Mouse (Mus musculus) embryonic facial prominence, embryonic 11.5 days (tissue): ENCODE results near the gene Litaf. TPM values are rescaled to one million over a fixed set of nuclear protein-coding genes. Genes with fewer than 3 reads are reported as not detected.

Experiments used
- ATAC-seq: fragments of 200-750 bp; cut with Nextera tagmentation; replicated peaks from 2 replicates; pipeline ENCODE4 v1.8.0; 2017; ENCODE audit warnings: low read depth; ENCODE audit not compliant: insufficient number of reproducible peaks, low FRiP score, low TSS enrichment
- DNase-seq: peaks from one replicate; pipeline ENCODE4 v3.0.0-alpha.2; 2015; ENCODE audit warnings: low spot score
- H3K27ac ChIP-seq: fragments of 300-500 bp; sonication (generic); replicated peaks from 2 replicates; pipeline ENCODE4 v1.5.1; 2014; ENCODE audit warnings: mild to moderate bottlenecking, low read depth, low read length, control low read depth
- H3K27me3 ChIP-seq: fragments of 300-500 bp; sonication (generic); 2 replicates; pipeline ENCODE4 v1.6.1; 2014; ENCODE audit warnings: mild to moderate bottlenecking, low read length, moderate library complexity, mixed read lengths; ENCODE audit not compliant: control insufficient read depth, insufficient read depth
- H3K36me3 ChIP-seq: fragments of 300-500 bp; sonication (generic); replicated peaks from 2 replicates; pipeline ENCODE4 v1.6.1; 2014; ENCODE audit warnings: low read depth, mild to moderate bottlenecking, low read length, moderate library complexity, mixed read lengths; ENCODE audit not compliant: control insufficient read depth, insufficient read depth
- H3K4me1 ChIP-seq: fragments of 300-500 bp; sonication (generic); 2 replicates; pipeline ENCODE4 v1.6.1; 2014; ENCODE audit warnings: low read length, mixed read lengths; ENCODE audit not compliant: control insufficient read depth, insufficient read depth
- H3K4me2 ChIP-seq: fragments of 300-500 bp; sonication (generic); 2 replicates; pipeline ENCODE4 v1.6.1; 2014; ENCODE audit warnings: low read depth, mild to moderate bottlenecking, control low read depth, low read length, moderate library complexity
- H3K4me3 ChIP-seq: fragments of 300-500 bp; sonication (generic); 2 replicates; pipeline ENCODE4 v1.5.1; 2014; ENCODE audit warnings: low read depth, low read length, control low read depth
- H3K9ac ChIP-seq: fragments of 300-500 bp; sonication (generic); replicated peaks from 2 replicates; pipeline ENCODE4 v1.6.1; 2014; ENCODE audit warnings: mild to moderate bottlenecking, control low read depth, low read length
- H3K9me3 ChIP-seq: fragments of 300-500 bp; sonication (generic); replicated peaks from 2 replicates; pipeline ENCODE4 v1.6.1; 2016; ENCODE audit warnings: mild to moderate bottlenecking, low read length, inconsistent platforms, mixed read lengths; ENCODE audit not compliant: control insufficient read depth
- WGBS: fragments of 180-500 bp; shearing (Covaris S2); extraction: QIAGEN DNeasy Blood & Tissue Kit; methylation state at CpG from one replicate; pipeline ENCODE4 v1.1.7; 2014; 5-methylcytosine and 5-hydroxymethylcytosine counted together
- polyA plus RNA-seq: library from polyadenylated mRNA; unstranded; fragments of >200 nt; fragmentation: Nextera tagmentation; extraction: Ambion mirVana; gene quantifications from 2 replicates; pipeline ENCODE4 v1.2.1, GENCODE M21; 2014

The Litaf gene
- polyA plus RNA-seq, 1 experiment from 2014 or later = 92.5 TPM

DNA sequence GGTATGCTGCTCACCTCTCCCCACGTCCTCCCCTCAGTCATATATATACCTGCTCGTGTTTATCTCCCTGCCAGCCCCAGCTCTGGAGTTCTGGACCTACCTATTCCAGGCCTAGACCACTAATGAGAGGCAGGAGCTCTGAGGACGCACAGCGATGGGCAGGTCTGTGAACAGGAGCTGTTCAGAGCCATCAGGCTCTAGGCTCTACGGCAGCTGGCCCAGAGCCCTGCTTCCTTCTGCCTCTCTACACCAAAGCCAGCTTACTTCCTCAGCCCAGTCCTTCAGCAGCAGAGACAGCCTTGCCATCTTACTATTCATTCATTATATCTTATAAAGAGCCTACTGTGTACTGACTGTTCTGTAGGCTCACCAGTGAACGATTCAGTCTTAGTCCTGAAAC is 1.2 kb downstream of the Litaf start:
- no peak overlapping the region for H3K9ac ChIP-seq
- H3K4me2 ChIP-seq = no peak overlapping the region
- no peak overlapping the region for H3K27ac ChIP-seq
- H3K4me3 ChIP-seq = no peak overlapping the region
- H3K27me3 ChIP-seq = no peaks in the 10 kb centered on the region
- peaks cover 17% of the 10 kb centered on the region for H3K4me1 ChIP-seq
- H3K9me3 ChIP-seq = no peaks in the 10 kb centered on the region
- 88% methylated on average over 6 of the region's 6 CpGs for WGBS
- H3K36me3 ChIP-seq = no peaks in the 10 kb centered on the region
- DNase-seq = no peak
- ATAC-seq = no peak

DNA sequence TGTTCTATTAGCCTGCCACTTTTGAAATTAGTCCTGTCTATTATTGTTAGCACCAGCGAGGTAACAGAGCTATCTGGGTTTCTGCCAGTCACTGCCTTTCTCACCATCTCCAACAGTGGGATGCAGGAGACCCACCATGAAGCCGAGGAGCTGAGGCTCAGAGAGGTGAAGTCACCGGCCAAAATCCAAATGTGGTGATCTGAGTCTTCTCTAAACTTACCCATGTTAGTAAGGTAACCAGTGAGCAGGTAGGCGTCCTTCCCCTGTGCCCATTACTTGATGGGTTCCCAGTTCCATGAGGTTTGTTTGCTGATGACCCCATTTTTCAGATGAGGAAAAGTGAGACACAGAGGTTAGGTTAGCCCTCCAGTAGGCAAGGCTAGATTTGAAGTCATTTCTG is 1.6 kb downstream of the Litaf start:
- Histone ChIP-seq H3K4me1 (peaks cover 13% of the 10 kb centered on the region), H3K9me3 (no peaks in the 10 kb centered on the region), H3K9ac (no peak overlapping the region), H3K27ac (no peak overlapping the region), H3K4me3 (no peak overlapping the region), H3K27me3 (no peaks in the 10 kb centered on the region), H3K4me2 (no peak overlapping the region), H3K36me3 (no peaks in the 10 kb centered on the region)
- 89% methylated on average over 4 of the region's 4 CpGs for WGBS
- ATAC-seq (no peak), DNase-seq (no peak)

DNA sequence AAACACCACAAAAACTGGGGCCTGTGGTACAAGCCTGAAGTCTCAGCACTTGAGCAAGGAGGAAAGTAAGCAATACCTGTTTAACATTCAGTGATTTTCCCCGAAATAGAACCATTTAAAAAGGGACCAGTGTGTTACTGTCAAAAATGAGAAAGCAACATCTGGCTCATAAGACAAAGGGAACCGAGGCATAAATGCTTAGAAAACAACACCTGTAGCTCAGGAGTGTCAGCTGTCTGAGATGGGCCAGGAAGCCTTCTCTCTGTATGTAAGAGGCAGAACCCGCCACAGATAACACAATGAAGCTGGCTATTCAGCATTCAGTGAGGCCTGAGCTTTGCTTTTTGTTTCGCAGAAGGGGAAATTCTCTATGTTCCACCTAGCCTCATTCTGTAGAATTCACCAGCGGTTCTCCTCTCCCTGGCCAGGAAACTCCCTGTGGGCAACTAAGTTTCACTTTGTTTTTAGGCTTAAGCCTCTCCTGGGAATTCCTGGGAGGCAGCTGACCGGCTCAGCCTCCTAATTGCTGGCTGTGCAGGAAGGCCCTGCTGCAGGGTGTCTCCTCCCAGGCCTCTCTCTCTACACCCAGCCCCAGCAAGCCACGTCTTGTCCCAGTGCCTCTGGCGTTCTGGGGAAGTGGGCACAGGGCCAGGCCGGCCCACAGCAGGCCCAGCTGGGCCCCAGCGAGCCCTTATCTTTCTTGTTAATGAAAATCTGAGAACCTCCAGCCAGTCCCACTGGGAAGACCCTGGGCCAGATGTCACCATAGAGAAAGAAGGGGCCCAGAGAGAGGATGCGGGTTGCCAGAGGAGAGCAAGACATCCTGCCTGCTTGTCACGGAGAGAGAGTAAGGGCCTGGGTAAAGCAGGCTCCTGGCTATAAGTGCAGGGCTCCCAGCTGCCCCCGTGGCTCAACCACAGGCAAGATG is 2.9 kb downstream of the Litaf start:
- Histone ChIP-seq H3K4me2 (no peak overlapping the region), H3K4me3 (no peak overlapping the region), H3K27me3 (no peaks in the 10 kb centered on the region), H3K9ac (peak overlapping the region; percentile 30), H3K27ac (peak overlapping the region; percentile 48), H3K36me3 (no peaks in the 10 kb centered on the region), H3K9me3 (no peaks in the 10 kb centered on the region), H3K4me1 (peaks cover 7% of the 10 kb centered on the region)
- 0 out of 2 replicates have a peak, but pooled peaks have one; percentile 10 for ATAC-seq
- DNase-seq = peak; percentile 46
- WGBS = 26% methylated on average over 13 of the region's 13 CpGs

DNA sequence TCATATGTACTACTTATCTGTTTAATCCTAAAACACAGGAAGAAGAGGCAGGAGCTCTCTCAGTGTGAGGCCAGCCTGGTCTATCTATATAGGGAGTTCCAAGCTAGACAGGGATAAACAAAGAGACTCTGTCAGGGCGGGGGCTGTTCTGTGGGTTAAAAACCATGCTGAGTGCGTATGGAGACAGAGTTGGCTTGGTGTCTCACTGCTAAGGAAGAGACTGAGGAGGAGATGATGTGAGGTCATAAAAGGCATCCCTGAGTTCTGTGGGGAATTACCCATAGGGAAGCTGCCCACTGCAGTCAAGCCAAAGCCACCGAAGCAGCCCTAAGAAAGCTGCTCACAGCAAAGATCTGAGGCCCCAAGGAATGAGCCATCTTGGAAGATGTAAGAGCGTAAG is 5.3 kb downstream of the Litaf start, which contains the start of gene Snn:
Gene Snn (plus strand): TSS at position 301 of the 400 bp plus-strand sequence.
- Histone ChIP-seq H3K9ac (no peak within 1 kb of the TSS), H3K4me3 (no peak within 1 kb of the TSS), H3K36me3 (no peaks in the 10 kb centered on the region), H3K4me2 (no peak within 1 kb of the TSS), H3K27ac (no peak within 1 kb of the TSS), H3K4me1 (peaks cover 3% of the 10 kb centered on the region), H3K9me3 (no peaks in the 10 kb centered on the region), H3K27me3 (no peaks in the 10 kb centered on the region)
- WGBS = 84% methylated on average over 4 of the region's 4 CpGs
- DNase-seq (no peak), ATAC-seq (no peak)

DNA sequence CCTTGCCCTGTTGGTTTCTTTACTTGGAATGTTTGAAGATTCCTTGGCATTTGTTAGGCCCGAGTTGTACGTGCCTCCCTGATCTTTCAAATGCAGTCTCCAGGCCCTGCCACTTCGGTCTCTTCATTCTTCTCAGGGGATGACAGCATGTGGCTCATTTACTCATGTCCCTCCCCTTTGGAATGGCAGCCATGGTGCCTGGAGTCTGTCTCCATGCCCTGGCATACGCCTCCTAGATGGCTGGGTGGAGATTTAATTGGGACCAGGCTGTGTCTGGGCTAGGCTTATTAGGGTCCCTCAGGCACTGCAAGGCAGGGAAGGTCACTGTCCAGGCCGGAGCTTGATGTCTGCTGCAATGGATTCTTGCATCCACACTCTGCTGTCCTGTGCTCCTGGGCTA is 10.0 kb downstream of the Litaf start:
- ATAC-seq (no peak), DNase-seq (no peak)
- H3K9ac ChIP-seq = no peak overlapping the region
- no peak overlapping the region for H3K4me3 ChIP-seq
- 74% methylated on average over 5 of the region's 5 CpGs for WGBS
- H3K36me3 ChIP-seq = no peaks in the 10 kb centered on the region
- no peaks in the 10 kb centered on the region for H3K4me1 ChIP-seq
- no peak overlapping the region for H3K4me2 ChIP-seq
- H3K9me3 ChIP-seq = no peaks in the 10 kb centered on the region
- H3K27me3 ChIP-seq = no peaks in the 10 kb centered on the region
- no peak overlapping the region for H3K27ac ChIP-seq

DNA sequence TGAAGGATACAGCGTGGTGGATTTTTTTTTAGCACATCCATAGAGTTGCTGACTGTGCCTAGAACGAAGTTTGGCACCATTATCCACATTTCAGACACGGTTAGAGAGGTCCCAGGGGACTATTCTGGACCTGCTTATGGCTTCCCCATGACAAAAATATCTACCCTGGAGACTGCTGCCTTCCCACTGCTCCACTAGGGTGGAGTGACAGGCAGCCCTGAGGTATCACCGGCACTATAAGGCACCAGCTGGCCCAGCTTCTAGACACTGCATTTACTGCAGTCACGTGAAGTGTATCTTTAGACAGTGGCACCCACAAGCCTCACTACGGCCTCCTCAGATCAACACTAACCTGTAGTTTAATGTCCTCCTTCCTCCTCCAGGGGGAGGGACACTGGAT is 11.1 kb downstream of the Litaf start:
- H3K9me3 ChIP-seq = no peaks in the 10 kb centered on the region
- no peak for DNase-seq
- H3K36me3 ChIP-seq = no peaks in the 10 kb centered on the region
- no peak overlapping the region for H3K27ac ChIP-seq
- H3K4me1 ChIP-seq = no peaks in the 10 kb centered on the region
- WGBS = 88% methylated on average over 6 of the region's 6 CpGs
- H3K4me3 ChIP-seq = no peak overlapping the region
- no peaks in the 10 kb centered on the region for H3K27me3 ChIP-seq
- H3K9ac ChIP-seq = no peak overlapping the region
- H3K4me2 ChIP-seq = no peak overlapping the region
- no peak for ATAC-seq

DNA sequence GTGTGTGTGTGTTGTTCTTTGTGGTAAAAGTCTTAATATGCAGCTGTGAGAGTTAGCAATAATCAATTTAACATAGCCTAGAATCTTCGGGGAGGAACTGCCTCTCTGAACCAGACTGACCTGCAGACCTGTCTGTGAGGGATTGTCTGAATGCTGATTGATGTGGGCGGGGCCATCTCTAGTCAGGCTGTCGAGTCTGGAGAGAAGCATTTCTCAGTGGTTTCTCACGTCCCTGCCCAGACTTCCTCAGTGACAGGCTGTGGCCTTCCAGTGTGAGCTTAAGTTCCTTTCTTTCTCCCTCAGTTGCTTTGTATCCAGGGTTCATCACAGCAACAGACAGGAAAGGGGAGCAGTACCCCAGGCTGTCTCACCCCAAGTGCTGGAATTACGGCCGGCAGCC is 11.5 kb downstream of the Litaf start:
- 69% methylated on average over 6 of the region's 6 CpGs for WGBS
- no peak overlapping the region for H3K4me3 ChIP-seq
- ATAC-seq = no peak
- H3K4me1 ChIP-seq = no peaks in the 10 kb centered on the region
- no peaks in the 10 kb centered on the region for H3K36me3 ChIP-seq
- H3K27me3 ChIP-seq = no peaks in the 10 kb centered on the region
- H3K9ac ChIP-seq = no peak overlapping the region
- no peak overlapping the region for H3K4me2 ChIP-seq
- no peak overlapping the region for H3K27ac ChIP-seq
- no peak for DNase-seq
- H3K9me3 ChIP-seq = no peaks in the 10 kb centered on the region

DNA sequence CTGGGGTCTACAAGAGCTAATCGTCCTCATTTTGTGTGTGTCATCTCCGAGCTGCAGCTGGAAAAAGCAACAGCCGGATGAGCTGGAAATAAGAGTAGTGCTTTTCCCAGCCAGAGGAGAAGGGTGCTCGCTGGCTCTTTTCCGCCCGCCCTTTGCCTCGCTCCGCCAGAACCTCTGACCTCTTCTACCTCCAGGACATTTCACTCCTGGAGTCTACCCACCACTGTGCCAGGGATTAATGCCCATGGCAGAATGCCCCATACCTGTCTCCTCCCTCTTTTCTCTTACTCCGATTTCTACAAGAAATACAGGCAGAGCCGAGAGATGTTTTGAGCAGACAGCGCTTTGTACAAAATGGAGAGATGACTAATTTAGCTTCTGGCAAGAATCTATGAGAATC is 14.8 kb downstream of the Litaf start:
- no peaks in the 10 kb centered on the region for H3K36me3 ChIP-seq
- ATAC-seq (no peak), DNase-seq (no peak)
- WGBS = 86% methylated on average over 11 of the region's 11 CpGs
- no peak overlapping the region for H3K4me2 ChIP-seq
- no peak overlapping the region for H3K4me3 ChIP-seq
- H3K9me3 ChIP-seq = no peaks in the 10 kb centered on the region
- H3K27ac ChIP-seq = no peak overlapping the region
- no peaks in the 10 kb centered on the region for H3K4me1 ChIP-seq
- no peaks in the 10 kb centered on the region for H3K27me3 ChIP-seq
- H3K9ac ChIP-seq = no peak overlapping the region
